Mouse (Mus musculus) CH12.LX (cell line): ENCODE measurements around the gene Xrcc2. TPM values are rescaled to one million over a fixed set of nuclear protein-coding genes. Genes with fewer than 3 reads are reported as not detected.

Source experiments
- DNase-seq: peaks from one replicate; pipeline ENCODE4 v3.0.0-alpha.2; 2013; ENCODE audit errors: extremely low read depth
- H3K27ac ChIP-seq: 2 replicates; pipeline ENCODE4 v1.5.1; 2012; ENCODE audit warnings: low read depth, mild to moderate bottlenecking, control low read depth, moderate library complexity; ENCODE audit not compliant: insufficient read depth
- H3K27me3 ChIP-seq: replicated peaks from 2 replicates; pipeline ENCODE3; 2012; ENCODE audit warnings: inconsistent platforms
- H3K36me3 ChIP-seq, 2 experiments: replicated peaks in 1 of 2; 2 replicates each; pipeline versions ENCODE3 to v1.6.1; 2012; ENCODE audit warnings: inconsistent platforms in 1 of 2, low read length in 1 of 2, mild to moderate bottlenecking in 1 of 2, mixed read lengths in 1 of 2, moderate library complexity in 1 of 2; ENCODE audit not compliant: control insufficient read depth in 1 of 2, insufficient read depth in 1 of 2
- H3K4me1 ChIP-seq, 2 experiments: 2 replicates each; pipeline ENCODE4 v1.6.1; 2012; ENCODE audit warnings: inconsistent platforms in 1 of 2, moderate library complexity in 1 of 2; ENCODE audit not compliant: insufficient read depth in 2 of 2, control insufficient read depth in 1 of 2
- H3K4me2 ChIP-seq: 2 replicates; pipeline ENCODE4 v1.6.1; 2012; ENCODE audit warnings: low read depth, mild to moderate bottlenecking, control low read depth; ENCODE audit not compliant: poor library complexity, insufficient read depth, severe bottlenecking
- H3K4me3 ChIP-seq, 3 experiments: fragments of 150-350 bp in 1 of 3; sonication (generic) in 1 of 3; replicated peaks in 1 of 3; 2 replicates each; pipeline versions ENCODE3 to v1.5.1; 2011 to 2012; ENCODE audit warnings: low read depth in 2 of 3, low read length in 2 of 3, mild to moderate bottlenecking in 2 of 3, moderate library complexity in 2 of 3, control low read depth in 1 of 3, improper control_type of control experiment in 1 of 3, inconsistent platforms in 1 of 3, mixed read lengths in 1 of 3; ENCODE audit not compliant: poor library complexity in 1 of 3
- H3K79me2 ChIP-seq: replicated peaks from 2 replicates; pipeline ENCODE4 v1.6.1; 2012; ENCODE audit warnings: mild to moderate bottlenecking, moderate library complexity; ENCODE audit not compliant: control insufficient read depth, poor library complexity, insufficient read depth, severe bottlenecking; ENCODE audit errors: extremely low read depth
- H3K9ac ChIP-seq: 2 replicates; pipeline ENCODE4 v1.6.1; 2012; ENCODE audit warnings: low read depth, mild to moderate bottlenecking, control low read depth, moderate library complexity; ENCODE audit not compliant: insufficient read depth
- H3K9me3 ChIP-seq: replicated peaks from 2 replicates; pipeline ENCODE3; 2012; ENCODE audit warnings: low read length, inconsistent platforms, mixed read lengths
- CHD1 ChIP-seq: IDR thresholded peaks from 2 replicates; pipeline ENCODE4 v1.6.1; 2012; ENCODE audit warnings: low read depth, low read length, improper control_type of control experiment, inconsistent platforms
- CTCF ChIP-seq, 2 experiments: IDR thresholded peaks in 1 of 2; conservative IDR thresholded peaks in 1 of 2; 2 replicates each; pipeline ENCODE4 v1.5.1; 2011 to 2012; ENCODE audit warnings: low read depth in 2 of 2, low read length in 2 of 2, improper control_type of control experiment in 1 of 2, inconsistent platforms in 1 of 2, mild to moderate bottlenecking in 1 of 2, moderate library complexity in 1 of 2
- ELF1 ChIP-seq: IDR thresholded peaks from 2 replicates; pipeline ENCODE4 v1.6.1; 2014; ENCODE audit warnings: low read depth, mild to moderate bottlenecking, inconsistent platforms, low read length, improper control_type of control experiment
- EP300 ChIP-seq: IDR thresholded peaks from 2 replicates; pipeline ENCODE4 v1.6.1; 2011; ENCODE audit warnings: low read length, improper control_type of control experiment
- GABPA ChIP-seq: IDR thresholded peaks from 2 replicates; pipeline ENCODE4 v1.6.1; 2012; ENCODE audit warnings: low read depth, low read length, improper control_type of control experiment, inconsistent platforms; ENCODE audit not compliant: insufficient replicate concordance
- HCFC1 ChIP-seq: IDR thresholded peaks from 2 replicates; pipeline ENCODE4 v1.6.1; 2012; ENCODE audit warnings: low read depth, mild to moderate bottlenecking, inconsistent platforms, low read length, improper control_type of control experiment
- JUN ChIP-seq: IDR thresholded peaks from 2 replicates; pipeline ENCODE4 v1.6.1; 2011; ENCODE audit warnings: low read depth, mild to moderate bottlenecking, low read length, improper control_type of control experiment, moderate library complexity; ENCODE audit not compliant: insufficient read depth
- JUND ChIP-seq: conservative IDR thresholded peaks from 2 replicates; pipeline ENCODE4 v1.6.1; 2011; ENCODE audit warnings: low read depth, low read length, improper control_type of control experiment
- MAFK ChIP-seq: IDR thresholded peaks from 2 replicates; pipeline ENCODE4 v1.6.1; 2011; ENCODE audit warnings: low read length, improper control_type of control experiment; ENCODE audit not compliant: insufficient replicate concordance
- MEF2A ChIP-seq: IDR thresholded peaks from 2 replicates; pipeline ENCODE4 v1.6.1; 2014; ENCODE audit warnings: low read depth, mild to moderate bottlenecking, inconsistent platforms, low read length, improper control_type of control experiment, borderline replicate concordance
- MYC ChIP-seq: IDR thresholded peaks from 2 replicates; pipeline ENCODE4 v1.6.1; 2011; ENCODE audit warnings: low read depth, mild to moderate bottlenecking, improper control_type of control experiment, low read length
- PAX5 ChIP-seq: IDR thresholded peaks from 2 replicates; pipeline ENCODE4 v1.6.1; 2012; ENCODE audit warnings: low read length, inconsistent platforms, mixed read lengths
- POLR2AphosphoS2 ChIP-seq: IDR thresholded peaks from 2 replicates; pipeline ENCODE4 v1.6.1; 2011; ENCODE audit warnings: low read depth, low read length, improper control_type of control experiment
- UBTF ChIP-seq: IDR thresholded peaks from 2 replicates; pipeline ENCODE4 v1.6.1; 2012; ENCODE audit warnings: low read depth, mild to moderate bottlenecking, inconsistent platforms, low read length, improper control_type of control experiment, moderate library complexity
- USF1 ChIP-seq: IDR thresholded peaks from 2 replicates; pipeline ENCODE4 v1.6.1; 2014; ENCODE audit warnings: low read depth, mild to moderate bottlenecking, inconsistent platforms, low read length, improper control_type of control experiment
- USF2 ChIP-seq: conservative IDR thresholded peaks from 2 replicates; pipeline ENCODE4 v1.6.1; 2011; ENCODE audit warnings: low read depth, low read length, improper control_type of control experiment
- dilution Hi-C: fragments of 300-500 bp; cut with MboI; formaldehyde crosslinking; loops from 2 replicates; pipeline ENCODE4 v1.14.3; 2020; ENCODE audit warnings: low sequenced_read_pairs; ENCODE audit not compliant: extremely low pct_unique_long_range_greater_than_20kb, extremely low pct_ligation_motif_present
- in situ Hi-C: fragments of 300-500 bp; cut with MboI; formaldehyde crosslinking; loops from 3 replicates; pipeline ENCODE4 v1.14.3; 2019; ENCODE audit warnings: low sequenced_read_pairs, low pct_ligation_motif_present, low pct_unique_long_range_greater_than_20kb, mixed read lengths
- polyA plus RNA-seq: library from polyadenylated mRNA; unstranded; fragments of >175 nt; gene quantifications from 2 replicates; pipeline ENCODE4 v1.2.1, GENCODE M21; 2012; ENCODE audit warnings: low read depth; ENCODE audit not compliant: insufficient read length
- total RNA-seq, 2 experiments: library from RNA; depleted of rRNA; stranded (reverse); fragments of 300-350 nt in 1 of 2; fragments of >200 nt in 1 of 2; gene quantifications; 2 replicates each; pipeline ENCODE4 v1.2.3; 2012 to 2014

The Xrcc2 gene
- total and polyA plus RNA-seq, 3 experiments = 11.3 to 23.4 (median 13.0) TPM

DNA sequence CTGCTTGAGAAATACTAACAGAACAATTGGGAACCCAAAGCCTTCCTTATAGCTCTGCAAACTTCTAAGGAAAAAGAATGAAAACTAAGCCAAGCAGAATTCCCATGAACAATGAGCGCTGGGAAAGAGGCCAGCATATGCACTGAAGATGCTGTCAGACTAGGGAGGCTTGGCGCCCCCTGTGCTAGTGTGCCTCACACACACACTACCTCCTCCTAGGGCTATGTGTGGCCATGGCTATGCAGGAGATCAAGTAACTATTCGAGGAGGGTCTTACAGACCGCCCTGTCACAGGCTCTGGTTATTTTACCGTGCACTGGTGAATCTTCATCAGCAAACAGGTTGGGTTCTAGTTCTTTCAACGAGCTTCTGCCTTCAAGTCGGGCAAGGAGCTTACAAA, 7.7 kb downstream of the Xrcc2 start (continued):
- TF ChIP-seq MAFK (no peak), PAX5 (no peak), JUND (no peak)

DNA sequence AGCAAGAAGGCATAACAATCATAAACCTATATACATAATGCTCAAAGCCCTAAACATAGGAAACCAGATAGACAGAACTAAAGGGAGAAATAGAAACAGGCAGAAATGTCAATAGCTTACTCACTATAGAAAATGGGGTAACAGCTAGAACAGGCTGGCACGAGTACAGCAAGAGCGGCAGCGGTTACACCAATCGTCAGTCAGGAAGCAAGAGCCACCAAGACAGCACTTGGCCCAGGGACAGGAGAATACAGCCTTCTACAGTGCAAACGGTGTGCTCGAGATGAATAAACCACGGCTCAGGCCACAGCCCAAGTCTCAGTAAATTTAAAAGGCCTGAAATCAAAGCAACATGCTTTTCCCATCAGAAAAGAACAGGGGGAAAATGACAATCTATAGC, 9.4 kb downstream of the Xrcc2 start:
- no peak for DNase-seq
- Histone ChIP-seq H3K4me1 (peaks cover 0 to 4% of the 10 kb centered on the region in 2 experiments; a peak in 2 of 4 replicates), H3K4me2 (no peak overlapping the region), H3K27ac (no peak overlapping the region), H3K4me3 (no peak overlapping the region), H3K9me3 (no peaks in the 10 kb centered on the region), H3K27me3 (no peaks in the 10 kb centered on the region), H3K9ac (no peak overlapping the region), H3K36me3 (peaks cover 45 to 88% of the 10 kb centered on the region in 2 experiments), H3K79me2 (0 out of 2 replicates have a peak, but pooled peaks cover 2% of the 10 kb centered on the region)
- in situ Hi-C loops (no loop called here), dilution Hi-C loops (no loop called here)
- no peak for TF ChIP-seq GABPA
- TF ChIP-seq CHD1 = no peak
- TF ChIP-seq PAX5 = no peak
- no peak for TF ChIP-seq MYC
- TF ChIP-seq MEF2A = no peak
- TF ChIP-seq USF1 = no peak
- TF ChIP-seq EP300 = no peak
- TF ChIP-seq ELF1 = no peak
- no peak for TF ChIP-seq USF2
- no peak for TF ChIP-seq CTCF (conservative IDR thresholded peaks at IDR 0.05 in 1 of 2, IDR thresholded peaks at IDR 0.05 in 1 of 2; ENCODE audit: low read depth in 2 of 2, low read length in 2 of 2)
- no peak for TF ChIP-seq MAFK
- TF ChIP-seq HCFC1 = no peak
- TF ChIP-seq POLR2AphosphoS2 = no peak
- no peak for TF ChIP-seq UBTF

DNA sequence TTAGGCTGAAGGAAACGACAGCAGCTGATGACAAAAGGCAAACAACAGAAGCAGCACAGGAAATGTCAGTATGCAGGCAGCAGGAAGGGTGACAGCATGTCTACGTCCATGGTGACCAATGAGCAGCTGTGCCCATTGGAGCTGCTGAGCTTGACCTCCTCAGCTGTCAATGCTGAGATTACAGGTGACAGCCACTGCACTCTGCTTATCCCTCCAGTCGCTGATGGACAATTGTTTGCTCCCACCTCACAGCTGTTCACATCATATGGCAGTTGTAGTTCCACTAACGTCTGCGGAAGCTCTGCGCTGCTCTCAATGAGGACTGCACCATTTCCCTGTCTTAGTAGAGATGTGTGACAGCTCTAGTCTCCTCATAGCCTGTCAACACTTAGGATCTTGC, 9.8 kb downstream of the Xrcc2 start:
- in situ Hi-C loops (no loop called here), dilution Hi-C loops (no loop called here)
- Histone ChIP-seq H3K36me3 (peaks cover 50 to 92% of the 10 kb centered on the region in 2 experiments), H3K4me2 (no peak overlapping the region), H3K9ac (no peak overlapping the region), H3K27ac (no peak overlapping the region)
- DNase-seq = no peak
- no peak for TF ChIP-seq JUN
- TF ChIP-seq, all 38 proteins: peak for 0
- Histone ChIP-seq H3K4me3 (no peak overlapping the region), H3K27me3 (no peaks in the 10 kb centered on the region), H3K9me3 (no peaks in the 10 kb centered on the region), H3K79me2 (0 out of 2 replicates have a peak, but pooled peaks cover 2% of the 10 kb centered on the region), H3K4me1 (peaks cover 0 to 4% of the 10 kb centered on the region in 2 experiments; a peak in 2 of 4 replicates)
